ENCODE assay signal across 10 mouse cellular contexts in genomic region chr2:121357961-121358360, GRCm38 (mm10). TPM values are rescaled to one million over a fixed set of nuclear protein-coding genes. Genes with fewer than 3 reads are reported as not detected.
DNase-seq lines count a peak whose midpoint lies in the region; ATAC-seq and TF ChIP-seq lines count a peak whose summit lies in the region.
"Had no signal": no experiment of that assay in that cellular context is flagged by ENCODE, and none has a peak within 500 bp of the region (broad histone marks: within the 10 kb centered on the region; RNA-seq: fewer than 3 reads in every experiment).

No protein-coding gene starts in this region.

- ATAC-seq in megakaryocyte, adult 5-6 weeks (ENCODE audit: poor library complexity, severe bottlenecking) = no peak
- ATAC-seq in forebrain, embryonic 13.5 days = no peak
- ATAC-seq in limb, embryonic 12.5 days (ENCODE audit: insufficient number of reproducible peaks, insufficient read depth, low FRiP score, low TSS enrichment, low read depth) = no peak
- ATAC-seq in stomach, postnatal 0 days (ENCODE audit: low FRiP score, low TSS enrichment) = peak; percentile 34
- no peak for ATAC-seq in inflammation-experienced regulatory T-cells, adult 6 months
- ATAC-seq: liver, postnatal 0 days had no signal

- no peaks in the 10 kb centered on the region for H3K36me3 ChIP-seq in megakaryocyte, embryonic 14.5 days (replicated peaks; ENCODE audit: low read length)
- no peaks in the 10 kb centered on the region for H3K36me3 ChIP-seq in forebrain, embryonic 13.5 days (ENCODE audit: poor library complexity, severe bottlenecking)
- no peaks in the 10 kb centered on the region for H3K36me3 ChIP-seq in limb, embryonic 12.5 days
- H3K36me3 ChIP-seq in stomach, postnatal 0 days (ENCODE audit: control insufficient read depth, insufficient read depth, low read length) = no peaks in the 10 kb centered on the region; the same call in 1 of the 2 replicates

- H3K9me3 ChIP-seq in megakaryocyte, embryonic 14.5 days = no peaks in the 10 kb centered on the region
- H3K9me3 ChIP-seq in forebrain, embryonic 13.5 days (replicated peaks) = no peaks in the 10 kb centered on the region
- H3K9me3 ChIP-seq in limb, embryonic 12.5 days = no peaks in the 10 kb centered on the region
- H3K9me3 ChIP-seq in stomach, postnatal 0 days (ENCODE audit: control insufficient read depth, low read length) = no peaks in the 10 kb centered on the region

- 3% methylated on average over 4 of the region's 4 CpGs for WGBS in forebrain, embryonic 13.5 days
- 3% methylated on average over 4 of the region's 4 CpGs for WGBS in limb, embryonic 12.5 days
- 0% methylated on average over 4 of the region's 4 CpGs for WGBS in stomach, postnatal 0 days

- H3K4me3 ChIP-seq in megakaryocyte, embryonic 14.5 days (replicated peaks) = peak overlapping the region; percentile 44
- H3K4me3 ChIP-seq in forebrain, embryonic 13.5 days = peak overlapping the region; percentile 37; the same call in 1 of the 2 replicates
- peak overlapping the region; percentile 28; the same call in 1 of the 2 replicates for H3K4me3 ChIP-seq in limb, embryonic 12.5 days (replicated peaks)
- peak overlapping the region; percentile 46 for H3K4me3 ChIP-seq in stomach, postnatal 0 days (ENCODE audit: low read depth, low read length)

- H3K27ac ChIP-seq in forebrain, embryonic 13.5 days = no peak overlapping the region
- no peak overlapping the region for H3K27ac ChIP-seq in limb, embryonic 12.5 days
- peak overlapping the region; percentile 87 for H3K27ac ChIP-seq in stomach, postnatal 0 days (replicated peaks)

- no peak for DNase-seq in stomach, postnatal 0 days (ENCODE audit: low spot score)
- DNase-seq in frontal cortex, postnatal 10 days (ENCODE audit: low spot score in 2 of 2) = no peak

- peaks cover 55% of the 10 kb centered on the region for H3K4me1 ChIP-seq in megakaryocyte, embryonic 14.5 days
- peaks cover 14% of the 10 kb centered on the region for H3K4me1 ChIP-seq in forebrain, embryonic 13.5 days
- peaks cover 17% of the 10 kb centered on the region for H3K4me1 ChIP-seq in limb, embryonic 12.5 days (replicated peaks)
- no peaks in the 10 kb centered on the region for H3K4me1 ChIP-seq in stomach, postnatal 0 days (replicated peaks; ENCODE audit: control insufficient read depth, insufficient read depth)

- H3K9ac ChIP-seq in forebrain, embryonic 13.5 days = no peak overlapping the region
- H3K9ac ChIP-seq in limb, embryonic 12.5 days (replicated peaks) = no peak overlapping the region
- peak overlapping the region; percentile 43; the same call in 1 of the 2 replicates for H3K9ac ChIP-seq in stomach, postnatal 0 days (ENCODE audit: low read length)
- H3K9ac ChIP-seq: liver, postnatal 0 days had no signal

- TF ChIP-seq CTCF in stomach, postnatal 0 days (IDR thresholded peaks at IDR 0.05; ENCODE audit: low read depth) = no peak

- H3K4me2 ChIP-seq in forebrain, embryonic 13.5 days = peak overlapping the region; percentile 60
- peak overlapping the region; percentile 62 for H3K4me2 ChIP-seq in limb, embryonic 12.5 days
- peak overlapping the region; percentile 60 for H3K4me2 ChIP-seq in stomach, postnatal 0 days (replicated peaks; ENCODE audit: low read depth)

- peaks cover 61% of the 10 kb centered on the region for H3K27me3 ChIP-seq in megakaryocyte, embryonic 14.5 days (replicated peaks)
- peaks cover 39% of the 10 kb centered on the region for H3K27me3 ChIP-seq in forebrain, embryonic 13.5 days
- H3K27me3 ChIP-seq in limb, embryonic 12.5 days = peaks cover 19% of the 10 kb centered on the region
- no peaks in the 10 kb centered on the region for H3K27me3 ChIP-seq in stomach, postnatal 0 days (ENCODE audit: control insufficient read depth, insufficient read depth, low read length)

- no peak for TF ChIP-seq EP300 in stomach, postnatal 0 days (optimal IDR thresholded peaks at IDR 0.05)

RNA-seq across cellular contexts. Expression of gene Ckmt1, which starts 0.4 kb away (rescaled TPM):
- polyA plus RNA-seq in megakaryocyte, embryonic 14.5 days (2012; ENCODE audit: insufficient read depth, low replicate concordance) = not detected in 2 replicates
- not detected in 2 replicates for total RNA-seq in megakaryocyte, adult 5-6 weeks (2015)
- not detected in 2 replicates for total RNA-seq in megakaryocyte, adult 5-6 weeks (2017)
- 11.3 and 11.9 TPM in 2 replicates for polyA plus RNA-seq in forebrain, embryonic 13.5 days (2015; fragmentation: Nextera tagmentation; extraction: Ambion mirVana)
- polyA plus RNA-seq in limb, embryonic 12.5 days (2016; fragmentation: Nextera tagmentation; extraction: Ambion mirVana) = 1.6 and 2.1 TPM in 2 replicates
- 625 and 652 TPM in 2 replicates for polyA plus RNA-seq in stomach, postnatal 0 days (2015; fragmentation: Nextera tagmentation; extraction: Ambion mirVana)
- polyA plus RNA-seq in inflammation-experienced regulatory T-cells, adult 6 months (2017; shearing (Covaris generic)) = 1 to 10 TPM in 2 of 3 experiments, under 1 TPM in 1; 0.65 to 1.2 (median 1.1) TPM
- total RNA-seq: common myeloid progenitor, adult 5-6 weeks had no signal

RNA-seq across cellular contexts. Expression of gene Ppip5k1, which starts 2.8 kb away (rescaled TPM):
- polyA plus RNA-seq in megakaryocyte, embryonic 14.5 days (2012; ENCODE audit: insufficient read depth, low replicate concordance) = 1.9 TPM in 1 of 2 replicates, not detected in the other
- 4.5 and 6.5 TPM in 2 replicates for total RNA-seq in megakaryocyte, adult 5-6 weeks (2015)
- 8.8 and 12.5 TPM in 2 replicates for total RNA-seq in megakaryocyte, adult 5-6 weeks (2017)
- polyA plus RNA-seq in forebrain, embryonic 13.5 days (2015; fragmentation: Nextera tagmentation; extraction: Ambion mirVana) = 14.0 and 15.5 TPM in 2 replicates
- 7.6 and 9.9 TPM in 2 replicates for polyA plus RNA-seq in limb, embryonic 12.5 days (2016; fragmentation: Nextera tagmentation; extraction: Ambion mirVana)
- polyA plus RNA-seq in stomach, postnatal 0 days (2015; fragmentation: Nextera tagmentation; extraction: Ambion mirVana) = 13.9 and 14.1 TPM in 2 replicates
- polyA plus RNA-seq in inflammation-experienced regulatory T-cells, adult 6 months (2017; shearing (Covaris generic)) = 10 to 100 TPM in 2 of 3 experiments, 1 to 10 TPM in 1; 7.2 to 12.5 (median 11.8) TPM

RNA-seq across cellular contexts. Expression of gene Strc, which starts 29.0 kb away (rescaled TPM):
- not detected in 2 replicates for polyA plus RNA-seq in megakaryocyte, embryonic 14.5 days (2012; ENCODE audit: insufficient read depth, low replicate concordance)
- not detected in 2 replicates for total RNA-seq in megakaryocyte, adult 5-6 weeks (2015)
- total RNA-seq in megakaryocyte, adult 5-6 weeks (2017) = not detected in 2 replicates
- polyA plus RNA-seq in forebrain, embryonic 13.5 days (2015; fragmentation: Nextera tagmentation; extraction: Ambion mirVana) = not detected in 2 replicates
- not detected in 2 replicates for polyA plus RNA-seq in limb, embryonic 12.5 days (2016; fragmentation: Nextera tagmentation; extraction: Ambion mirVana)
- 0.01 and 0.04 TPM in 2 replicates for polyA plus RNA-seq in stomach, postnatal 0 days (2015; fragmentation: Nextera tagmentation; extraction: Ambion mirVana)
- polyA plus RNA-seq in inflammation-experienced regulatory T-cells, adult 6 months (2017; shearing (Covaris generic)) = under 1 TPM; 0.18 to 0.63 (median 0.54) TPM
- total RNA-seq: common myeloid progenitor, adult 5-6 weeks; heart, postnatal 10 days had no signal
- polyA plus RNA-seq: liver, postnatal 0 days had no signal

RNA-seq across cellular contexts. Expression of gene Pdia3, which starts 55.6 kb away (rescaled TPM):
- polyA plus RNA-seq in megakaryocyte, embryonic 14.5 days (2012; ENCODE audit: insufficient read depth, low replicate concordance) = 332 and 1,563 TPM in 2 replicates
- total RNA-seq in megakaryocyte, adult 5-6 weeks (2015) = 273 and 278 TPM in 2 replicates
- total RNA-seq in megakaryocyte, adult 5-6 weeks (2017) = 222 and 236 TPM in 2 replicates
- 320 and 349 TPM in 2 replicates for polyA plus RNA-seq in forebrain, embryonic 13.5 days (2015; fragmentation: Nextera tagmentation; extraction: Ambion mirVana)
- polyA plus RNA-seq in limb, embryonic 12.5 days (2016; fragmentation: Nextera tagmentation; extraction: Ambion mirVana) = 620 and 666 TPM in 2 replicates
- polyA plus RNA-seq in stomach, postnatal 0 days (2015; fragmentation: Nextera tagmentation; extraction: Ambion mirVana) = 613 and 617 TPM in 2 replicates
- 1,000 to 10,000 TPM in 2 of 3 experiments, 100 to 1,000 TPM in 1; 491 to 1,229 (median 1,150) TPM for polyA plus RNA-seq in inflammation-experienced regulatory T-cells, adult 6 months (2017; shearing (Covaris generic))

RNA-seq across cellular contexts. Expression of gene Catsper2, which starts 55.6 kb away (rescaled TPM):
- 0.10 TPM in 1 of 2 replicates, not detected in the other for polyA plus RNA-seq in megakaryocyte, embryonic 14.5 days (2012; ENCODE audit: insufficient read depth, low replicate concordance)
- total RNA-seq in megakaryocyte, adult 5-6 weeks (2015) = 0.98 and 2.1 TPM in 2 replicates
- 0.89 and 1.4 TPM in 2 replicates for total RNA-seq in megakaryocyte, adult 5-6 weeks (2017)
- polyA plus RNA-seq in forebrain, embryonic 13.5 days (2015; fragmentation: Nextera tagmentation; extraction: Ambion mirVana) = 3.8 and 5.1 TPM in 2 replicates
- 3.5 and 4.1 TPM in 2 replicates for polyA plus RNA-seq in limb, embryonic 12.5 days (2016; fragmentation: Nextera tagmentation; extraction: Ambion mirVana)
- 1.0 and 1.3 TPM in 2 replicates for polyA plus RNA-seq in stomach, postnatal 0 days (2015; fragmentation: Nextera tagmentation; extraction: Ambion mirVana)
- polyA plus RNA-seq in inflammation-experienced regulatory T-cells, adult 6 months (2017; shearing (Covaris generic)) = 1 to 10 TPM; 2.4 to 6.2 (median 3.1) TPM

Comparison
In these comparisons a context has a peak if more than half of its experiments do, and no peak if none do; other contexts are left out.
1. RNA of gene Ckmt1, which starts 0.4 kb away (polyA plus RNA-seq): 625 to 652 TPM in stomach, postnatal 0 days; 11.3 to 11.9 TPM in forebrain, embryonic 13.5 days, 1.6 to 2.1 TPM in limb, embryonic 12.5 days, 0.65 to 1.2 TPM in inflammation-experienced regulatory T-cells, adult 6 months and not detected in megakaryocyte, embryonic 14.5 days; every median in the first group is over 10 times any median in the second.
2. Peak in every context shown above with its lines, with median percentiles within 50 percentile points of each other: H3K4me3 ChIP-seq and H3K4me2 ChIP-seq.